Mouse (Mus musculus): Measurements from ENCODE around the gene Trim8. TPM values are rescaled to one million over a fixed set of nuclear protein-coding genes. Genes with fewer than 3 reads are reported as not detected.

Gene Trim8
- polyA plus RNA-seq, 1 experiment from 2014 or later: 30.0 TPM

DNA sequence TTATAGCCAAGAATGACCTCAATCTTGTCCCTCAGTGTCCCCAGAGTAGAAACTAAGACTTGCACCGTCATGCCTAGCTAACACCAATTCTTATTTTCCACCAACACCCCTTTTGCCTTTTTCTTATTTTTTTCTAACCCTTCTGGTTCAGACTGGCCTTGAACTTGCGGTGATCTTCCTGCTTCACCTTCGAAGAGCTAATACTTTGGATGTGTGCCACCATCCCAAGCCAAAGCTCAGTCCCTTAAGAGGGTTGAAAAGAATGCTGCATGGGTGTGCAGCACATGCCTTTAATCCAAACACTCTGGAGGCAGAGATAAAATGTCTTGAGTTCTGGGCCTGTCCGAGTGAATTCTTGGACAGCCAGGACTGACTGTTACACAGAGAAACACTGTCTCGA, 8.9 kb downstream of the Trim8 start:
- H3K4me3 ChIP-seq: no peak overlapping the region
- H3K9me3 ChIP-seq: no peaks in the 10 kb centered on the region
- H3K27me3 ChIP-seq (ENCODE audit: insufficient read depth, poor library complexity, severe bottlenecking): no peaks in the 10 kb centered on the region
- DNase-seq (ENCODE audit: low spot score): no peak
- no peak overlapping the region; the same call in 1 of the 2 replicates for H3K27ac ChIP-seq
- 90% methylated on average over 5 of the region's 5 CpGs for WGBS
- peaks cover 55% of the 10 kb centered on the region for H3K4me1 ChIP-seq (replicated peaks)
- peaks cover 100% of the 10 kb centered on the region for H3K36me3 ChIP-seq

DNA sequence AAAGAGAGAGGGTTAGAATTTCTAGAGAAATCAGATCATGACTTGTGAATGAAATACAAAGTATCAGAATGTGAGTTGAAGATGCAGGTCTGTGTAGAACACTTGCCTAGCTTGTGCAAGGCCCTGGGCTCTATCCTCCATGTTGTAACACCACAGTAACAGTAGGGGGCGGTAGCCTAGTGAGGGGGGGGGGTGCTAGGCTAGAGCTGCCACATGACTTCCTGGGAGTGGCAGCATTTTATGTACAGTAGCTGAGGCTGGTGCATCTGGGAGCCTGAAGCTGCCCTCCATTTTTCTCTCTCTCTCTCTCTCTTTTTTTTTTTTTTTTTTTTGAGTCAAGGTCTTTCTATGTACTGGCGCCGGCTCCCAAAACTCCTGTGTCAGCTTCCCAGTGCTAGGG, 9.3 kb downstream of the Trim8 start:
- H3K36me3 ChIP-seq: peaks cover 100% of the 10 kb centered on the region
- H3K9me3 ChIP-seq: no peaks in the 10 kb centered on the region
- DNase-seq (ENCODE audit: low spot score): no peak
- no peak overlapping the region for H3K27ac ChIP-seq
- peaks cover 52% of the 10 kb centered on the region for H3K4me1 ChIP-seq (replicated peaks)
- 70% methylated on average over 3 of the region's 3 CpGs for WGBS
- no peaks in the 10 kb centered on the region for H3K27me3 ChIP-seq (ENCODE audit: insufficient read depth, poor library complexity, severe bottlenecking)
- H3K4me3 ChIP-seq: no peak overlapping the region

DNA sequence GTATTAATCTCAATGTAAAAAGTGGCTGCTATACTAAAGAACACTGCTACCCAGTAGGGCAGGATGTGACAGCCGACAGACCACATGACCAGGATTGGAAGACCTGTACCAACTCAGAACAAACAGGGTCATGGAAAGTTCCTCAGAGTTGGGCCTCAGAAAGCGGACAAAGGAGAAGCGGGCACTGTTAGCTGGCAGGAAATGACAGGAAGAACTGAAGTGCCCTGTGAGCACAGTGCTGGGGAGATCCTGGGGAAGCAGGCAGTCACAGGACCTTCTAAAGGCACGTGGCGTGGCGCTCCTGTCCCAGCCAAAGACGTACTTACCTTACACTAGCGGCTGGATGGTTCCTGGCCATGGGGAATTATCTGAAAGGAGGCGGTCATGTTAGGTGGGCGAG, 9.8 kb downstream of the Trim8 start:
- WGBS: 89% methylated on average over 10 of the region's 10 CpGs
- no peak overlapping the region for H3K4me3 ChIP-seq
- H3K4me1 ChIP-seq (replicated peaks): peaks cover 48% of the 10 kb centered on the region
- H3K9me3 ChIP-seq: no peaks in the 10 kb centered on the region
- H3K27ac ChIP-seq: peak overlapping the region; percentile 2; the same call in 1 of the 2 replicates
- no peaks in the 10 kb centered on the region for H3K27me3 ChIP-seq (ENCODE audit: insufficient read depth, poor library complexity, severe bottlenecking)
- H3K36me3 ChIP-seq: peaks cover 100% of the 10 kb centered on the region
- DNase-seq (ENCODE audit: low spot score): no peak

DNA sequence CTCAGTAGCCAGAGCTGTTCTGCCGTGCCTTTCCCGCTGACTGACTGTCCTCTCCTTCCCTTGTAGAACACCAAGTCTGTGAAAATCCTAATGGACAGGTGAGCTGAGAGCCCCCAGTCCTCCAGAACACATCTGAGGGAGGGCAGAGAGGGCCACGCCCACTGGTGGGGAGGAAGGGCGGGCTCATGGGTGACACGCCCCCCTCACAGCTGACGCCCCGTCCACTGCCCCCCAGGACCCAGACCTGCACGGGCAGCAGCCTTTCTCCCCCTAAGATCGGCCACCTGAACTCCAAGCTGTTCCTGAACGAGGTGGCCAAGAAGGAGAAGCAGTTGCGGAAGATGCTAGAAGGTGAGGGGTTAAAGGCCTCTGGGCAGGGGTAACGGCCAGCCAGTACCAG, 12.9 kb downstream of the Trim8 start:
- peak; percentile 3 for DNase-seq (ENCODE audit: low spot score)
- no peaks in the 10 kb centered on the region for H3K9me3 ChIP-seq
- H3K27ac ChIP-seq: no peak overlapping the region
- H3K4me3 ChIP-seq: no peak overlapping the region
- no peaks in the 10 kb centered on the region for H3K27me3 ChIP-seq (ENCODE audit: insufficient read depth, poor library complexity, severe bottlenecking)
- H3K36me3 ChIP-seq: peaks cover 79% of the 10 kb centered on the region
- H3K4me1 ChIP-seq (replicated peaks): peaks cover 47% of the 10 kb centered on the region
- 83% methylated on average over 12 of the region's 12 CpGs for WGBS

DNA sequence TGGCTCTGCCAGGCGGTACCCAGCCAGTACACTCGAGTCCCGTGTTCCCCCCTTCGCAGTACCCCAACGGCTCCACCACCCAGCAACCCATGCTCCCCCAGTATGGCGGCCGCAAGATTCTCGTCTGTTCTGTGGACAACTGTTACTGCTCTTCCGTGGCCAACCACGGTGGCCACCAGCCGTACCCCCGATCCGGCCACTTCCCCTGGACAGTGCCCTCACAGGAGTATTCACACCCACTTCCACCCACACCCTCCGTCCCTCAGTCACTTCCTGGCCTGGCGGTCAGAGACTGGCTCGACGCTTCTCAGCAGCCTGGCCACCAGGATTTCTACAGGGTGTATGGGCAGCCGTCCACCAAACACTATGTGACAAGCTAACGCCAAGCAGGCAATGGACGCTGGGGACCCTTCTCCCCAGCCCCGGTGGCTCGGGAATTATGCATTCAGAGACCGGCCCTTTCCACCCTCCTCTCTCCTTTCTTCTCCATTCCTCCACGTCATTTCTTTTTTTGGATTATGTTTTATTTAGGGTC, 13.9 kb downstream of the Trim8 start:
- no peaks in the 10 kb centered on the region for H3K9me3 ChIP-seq
- DNase-seq (ENCODE audit: low spot score): no peak
- no peak overlapping the region for H3K4me3 ChIP-seq
- peaks cover 70% of the 10 kb centered on the region for H3K36me3 ChIP-seq
- peaks cover 47% of the 10 kb centered on the region for H3K4me1 ChIP-seq (replicated peaks)
- 90% methylated on average over 24 of the region's 24 CpGs for WGBS
- no peak overlapping the region for H3K27ac ChIP-seq
- no peaks in the 10 kb centered on the region for H3K27me3 ChIP-seq (ENCODE audit: insufficient read depth, poor library complexity, severe bottlenecking)

DNA sequence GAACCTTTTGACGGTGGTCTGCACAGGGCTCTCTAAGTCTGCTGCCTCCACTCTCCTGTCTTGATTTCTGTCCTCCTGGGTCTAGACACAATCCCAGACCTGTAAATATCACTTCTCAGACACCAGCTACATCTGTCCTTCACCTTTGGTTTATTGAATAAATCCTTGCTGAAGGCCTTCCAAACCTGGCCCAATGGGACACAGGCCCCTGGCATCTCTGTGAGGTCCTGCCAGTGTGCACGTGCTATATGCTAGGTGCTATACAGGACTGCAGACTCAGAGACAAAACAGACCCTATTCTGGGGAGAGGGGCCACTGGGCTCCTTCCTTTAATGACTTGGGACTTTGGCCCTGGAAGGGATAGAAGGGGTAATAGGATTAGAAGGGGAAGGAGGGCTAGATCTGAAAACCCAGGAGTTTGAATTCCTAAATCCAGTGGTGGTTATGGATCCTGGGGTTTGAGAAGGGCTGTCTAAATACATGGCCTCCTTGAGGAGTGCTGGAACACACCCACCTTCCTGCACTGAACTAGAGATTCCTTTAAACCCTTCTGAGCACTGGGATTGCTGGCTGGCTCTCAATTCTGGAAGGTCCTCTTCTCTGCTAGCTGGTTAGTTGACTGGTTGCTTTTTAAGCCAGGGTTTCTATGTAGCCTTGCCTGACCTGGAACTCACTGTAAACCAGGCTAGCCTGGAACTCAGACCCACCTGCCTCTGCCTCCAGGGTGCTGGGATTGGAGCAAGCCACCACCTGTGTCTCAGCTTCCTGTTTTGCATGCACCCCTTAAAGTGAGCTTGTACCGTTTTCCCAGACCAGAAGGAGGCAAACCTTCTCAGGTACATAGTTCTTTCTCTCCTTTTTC, 15.4 kb downstream of the Trim8 start:
- Histone ChIP-seq H3K36me3 (peaks cover 54% of the 10 kb centered on the region), H3K27me3 (ENCODE audit: insufficient read depth, poor library complexity, severe bottlenecking) (no peaks in the 10 kb centered on the region), H3K9me3 (no peaks in the 10 kb centered on the region), H3K4me1 (replicated peaks) (peaks cover 52% of the 10 kb centered on the region), H3K27ac (peak overlapping the region; percentile 85; the same call in 1 of the 2 replicates), H3K4me3 (no peak overlapping the region)
- DNase-seq (ENCODE audit: low spot score): peak; percentile 7
- 61% methylated on average over 3 of the region's 3 CpGs for WGBS

DNA sequence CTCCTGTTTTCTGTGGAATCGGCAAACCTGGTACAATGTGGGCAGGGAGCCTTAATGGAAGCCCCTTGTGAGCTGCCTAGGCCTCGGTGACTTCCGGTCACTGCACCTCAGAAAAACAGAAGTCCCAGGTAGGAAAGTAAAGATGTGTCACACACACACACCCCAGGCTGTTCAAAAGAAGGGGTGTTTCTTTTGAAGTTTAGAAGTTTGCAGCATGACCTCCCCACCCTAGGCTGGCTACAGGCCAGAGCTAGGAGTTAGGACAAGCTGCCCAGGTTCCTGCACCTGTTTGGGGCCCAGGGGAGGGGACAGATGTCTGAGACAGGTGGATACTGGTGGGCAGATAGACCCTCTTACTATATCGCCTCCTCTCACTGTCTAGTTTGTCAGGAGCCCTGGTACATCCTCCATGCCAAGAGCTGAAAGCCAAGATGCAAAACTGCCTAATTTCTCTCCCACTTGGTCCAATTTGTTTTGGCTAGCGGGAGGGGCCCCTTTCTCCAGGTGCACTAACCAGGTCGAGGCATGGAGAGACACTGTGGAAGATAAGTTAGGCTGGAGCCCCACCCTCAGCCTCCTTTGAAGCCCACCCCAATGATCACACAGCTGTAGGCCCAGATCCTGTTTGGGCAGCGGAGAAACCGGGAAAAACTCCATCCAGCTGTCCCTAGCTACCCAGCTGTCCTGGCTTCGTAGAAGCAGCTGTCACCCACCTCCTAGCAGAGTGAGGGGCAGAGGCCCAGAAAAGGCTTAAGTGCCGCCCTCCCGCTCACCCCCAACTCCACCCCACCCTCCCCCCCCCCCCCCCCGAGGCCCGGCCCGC, 16.2 kb downstream of the Trim8 start:
- Histone ChIP-seq H3K27me3 (ENCODE audit: insufficient read depth, poor library complexity, severe bottlenecking) (no peaks in the 10 kb centered on the region), H3K27ac (peak overlapping the region; percentile 85), H3K4me3 (peak overlapping the region; percentile 37), H3K4me1 (replicated peaks) (peaks cover 60% of the 10 kb centered on the region), H3K36me3 (peaks cover 46% of the 10 kb centered on the region), H3K9me3 (no peaks in the 10 kb centered on the region)
- DNase-seq (ENCODE audit: low spot score): peak; percentile 53
- 22% methylated on average over 14 of the region's 14 CpGs for WGBS

DNA sequence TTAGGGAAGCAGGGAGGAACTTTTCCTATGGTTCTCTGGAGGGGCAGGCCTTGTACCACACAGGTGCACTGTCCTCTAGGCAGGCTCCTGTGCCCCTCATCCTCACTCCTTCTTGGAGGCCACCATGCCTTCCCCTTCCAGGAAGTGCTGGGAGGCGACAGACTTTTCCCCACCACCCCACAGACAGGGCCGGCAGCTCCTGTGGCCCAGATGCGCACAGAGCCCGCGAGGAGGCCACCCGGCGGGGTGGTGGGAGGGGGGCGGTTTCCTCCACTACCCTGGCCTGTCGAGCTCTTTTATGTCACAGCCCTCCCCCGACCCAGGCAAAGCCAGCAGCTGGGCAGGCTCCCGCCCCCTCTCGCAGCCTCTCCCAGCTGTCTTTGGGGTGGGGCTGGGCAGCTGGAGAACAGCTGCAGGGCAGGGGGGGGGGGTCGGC, 16.9 kb downstream of the Trim8 start:
- H3K27me3 ChIP-seq (ENCODE audit: insufficient read depth, poor library complexity, severe bottlenecking): no peaks in the 10 kb centered on the region
- peak overlapping the region; percentile 37 for H3K4me3 ChIP-seq
- peak; percentile 80 for DNase-seq (ENCODE audit: low spot score)
- H3K27ac ChIP-seq: peak overlapping the region; percentile 85
- 2% methylated on average over 13 of the region's 13 CpGs for WGBS
- H3K9me3 ChIP-seq: no peaks in the 10 kb centered on the region
- peaks cover 40% of the 10 kb centered on the region for H3K36me3 ChIP-seq
- H3K4me1 ChIP-seq (replicated peaks): peaks cover 66% of the 10 kb centered on the region

DNA sequence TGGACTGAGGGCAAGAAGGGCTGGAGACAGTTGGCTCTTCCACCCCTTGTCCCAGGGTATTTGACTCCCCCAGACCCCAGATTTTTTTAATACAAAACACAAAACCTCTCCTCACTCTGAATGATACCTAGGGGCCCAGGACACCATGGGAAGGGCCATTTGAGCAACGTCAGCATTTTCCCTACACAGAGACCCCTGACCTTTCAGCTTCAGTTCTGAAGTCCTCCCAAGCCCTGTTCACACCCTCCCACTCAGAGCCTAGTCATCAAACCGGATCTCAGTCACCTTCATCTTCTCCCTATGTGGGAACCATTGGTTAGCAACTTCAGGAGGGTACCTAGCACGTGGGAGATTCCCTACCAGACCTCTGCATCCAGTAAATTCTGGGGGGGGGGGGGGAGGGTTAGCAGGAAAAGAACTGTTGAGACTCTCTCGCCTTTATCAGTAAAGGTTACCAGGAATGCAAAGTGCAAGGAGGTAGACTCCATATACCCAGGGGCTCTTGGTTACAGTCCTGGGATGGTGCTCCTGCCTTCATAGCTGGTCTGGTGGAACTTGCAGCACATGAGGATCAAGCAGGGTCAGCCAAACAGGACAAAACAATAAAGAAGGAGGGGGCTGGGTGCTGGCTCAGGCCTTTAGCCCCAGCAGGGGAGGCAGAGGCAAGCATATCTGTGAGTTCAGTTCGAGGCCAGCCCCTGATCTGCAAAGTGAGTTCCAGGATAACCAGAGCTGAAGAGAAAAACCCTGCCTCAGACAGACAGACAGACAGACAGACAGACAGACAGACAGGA, 17.5 kb downstream of the Trim8 start:
- WGBS: 7% methylated on average over 5 of the region's 5 CpGs

DNA sequence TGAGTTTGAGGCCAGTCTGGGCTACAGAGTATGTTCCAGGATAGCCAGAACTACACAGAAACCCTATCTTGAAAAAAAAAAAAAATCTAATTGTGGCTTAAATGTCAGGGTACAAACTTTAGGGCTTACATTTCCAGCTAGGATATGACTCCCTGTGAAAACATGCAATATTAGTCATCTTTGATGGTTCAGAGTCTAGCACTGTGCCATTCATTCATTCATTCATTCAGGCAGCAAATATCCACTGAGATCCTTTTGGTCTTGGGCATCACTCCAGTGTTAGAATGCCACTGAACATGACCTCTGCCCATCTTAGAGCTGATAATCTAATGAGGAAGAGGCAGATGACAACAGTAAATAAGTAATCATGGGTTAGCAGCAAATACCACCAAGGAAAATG, 20.2 kb downstream of the Trim8 start:
- H3K4me1 ChIP-seq (replicated peaks): peaks cover 91% of the 10 kb centered on the region

More for the DNA sequence above, 17.5 kb downstream of the Trim8 start:
- H3K27me3 ChIP-seq (ENCODE audit: insufficient read depth, poor library complexity, severe bottlenecking): no peaks in the 10 kb centered on the region
- H3K4me3 ChIP-seq: peak overlapping the region; percentile 37
- H3K9me3 ChIP-seq: no peaks in the 10 kb centered on the region
- peaks cover 33% of the 10 kb centered on the region for H3K36me3 ChIP-seq
- H3K27ac ChIP-seq: peak overlapping the region; percentile 85
- peaks cover 73% of the 10 kb centered on the region for H3K4me1 ChIP-seq (replicated peaks)
- DNase-seq (ENCODE audit: low spot score): peak; percentile 30

DNA sequence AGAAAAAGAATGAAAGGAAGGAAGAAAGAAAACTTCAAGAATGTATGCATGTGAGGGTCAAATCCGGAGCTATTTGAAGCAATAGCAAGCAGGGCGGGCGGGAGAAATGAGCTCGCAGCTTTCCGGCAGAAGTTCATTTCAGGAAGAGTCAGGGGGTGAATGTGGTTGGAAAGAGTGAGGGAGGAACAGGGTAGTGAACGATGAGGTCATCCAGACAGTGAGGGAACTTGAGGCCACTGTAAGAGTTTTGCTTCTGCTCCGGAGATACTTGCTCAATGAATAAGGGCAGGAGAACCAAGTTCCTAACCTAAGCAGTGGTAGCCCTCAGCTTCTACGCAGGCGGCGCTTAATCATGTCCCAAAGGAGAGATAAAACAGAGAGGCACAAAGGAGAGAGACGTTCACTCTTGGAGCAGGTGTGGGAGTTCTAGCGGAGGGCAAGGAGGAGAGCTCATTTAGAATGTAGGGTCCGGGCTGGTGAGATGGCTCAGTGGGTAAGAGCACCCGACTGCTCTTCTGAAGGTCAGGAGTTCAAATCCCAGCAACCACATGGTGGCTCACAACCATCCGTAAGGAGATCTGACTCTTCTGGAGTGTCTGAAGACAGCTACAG, 21.0 kb downstream of the Trim8 start:
- H3K27me3 ChIP-seq (ENCODE audit: insufficient read depth, poor library complexity, severe bottlenecking): no peaks in the 10 kb centered on the region
- 46% methylated on average over 15 of the region's 15 CpGs for WGBS
- no peak for DNase-seq (ENCODE audit: low spot score)
- H3K27ac ChIP-seq: peak overlapping the region; percentile 72
- no peaks in the 10 kb centered on the region for H3K9me3 ChIP-seq
- peaks cover 91% of the 10 kb centered on the region for H3K4me1 ChIP-seq (replicated peaks)
- no peak overlapping the region for H3K4me3 ChIP-seq
- no peaks in the 10 kb centered on the region for H3K36me3 ChIP-seq

More for the DNA sequence above, 20.2 kb downstream of the Trim8 start:
- H3K4me3 ChIP-seq: no peak overlapping the region
- H3K9me3 ChIP-seq: no peaks in the 10 kb centered on the region
- peaks cover 6% of the 10 kb centered on the region for H3K36me3 ChIP-seq
- no peak overlapping the region for H3K27ac ChIP-seq
- DNase-seq (ENCODE audit: low spot score): no peak
- no peaks in the 10 kb centered on the region for H3K27me3 ChIP-seq (ENCODE audit: insufficient read depth, poor library complexity, severe bottlenecking)

DNA sequence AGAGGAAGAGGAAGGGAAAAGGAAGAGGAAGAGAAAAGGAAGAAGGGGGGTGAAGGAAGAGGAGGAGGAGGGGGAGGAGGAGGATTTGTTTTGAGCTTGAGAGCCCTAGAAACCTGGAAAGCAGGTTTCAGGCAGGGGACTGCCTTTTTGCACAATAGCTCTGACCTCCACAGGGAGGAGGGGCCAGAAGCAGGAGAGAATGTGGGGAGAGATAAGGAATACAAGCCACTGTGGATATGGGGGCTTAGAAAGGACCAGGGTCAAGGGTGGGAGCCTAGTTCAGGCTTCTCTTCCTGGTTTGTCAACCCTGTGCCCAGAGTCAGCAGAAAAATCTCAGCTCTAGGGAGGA, 21.6 kb downstream of the Trim8 start:
- no peaks in the 10 kb centered on the region for H3K36me3 ChIP-seq
- peak overlapping the region; percentile 47 for H3K4me3 ChIP-seq
- H3K9me3 ChIP-seq: no peaks in the 10 kb centered on the region
- H3K27me3 ChIP-seq (ENCODE audit: insufficient read depth, poor library complexity, severe bottlenecking): no peaks in the 10 kb centered on the region
- H3K4me1 ChIP-seq (replicated peaks): peaks cover 91% of the 10 kb centered on the region
- peak; percentile 12 for DNase-seq (ENCODE audit: low spot score)
- peak overlapping the region; percentile 88 for H3K27ac ChIP-seq

All from hindbrain, embryonic 10.5 days (tissue).